Mouse (Mus musculus) kidney, postnatal 14 days (tissue): ENCODE results near the gene Ube2f.

Source experiments
- DNase-seq: peaks from one replicate; pipeline ENCODE4 v3.0.0; 2022; ENCODE audit warnings: mixed read lengths

Ube2f gene

GRCm38 (mm10) chr1:91239112-91239511 is 11.0 kb upstream of the Ube2f start:
- DNase-seq: peak; percentile 56

GRCm38 (mm10) chr1:91239800-91240199 is 10.3 kb upstream of the Ube2f start:
- DNase-seq: no peak

DNA sequence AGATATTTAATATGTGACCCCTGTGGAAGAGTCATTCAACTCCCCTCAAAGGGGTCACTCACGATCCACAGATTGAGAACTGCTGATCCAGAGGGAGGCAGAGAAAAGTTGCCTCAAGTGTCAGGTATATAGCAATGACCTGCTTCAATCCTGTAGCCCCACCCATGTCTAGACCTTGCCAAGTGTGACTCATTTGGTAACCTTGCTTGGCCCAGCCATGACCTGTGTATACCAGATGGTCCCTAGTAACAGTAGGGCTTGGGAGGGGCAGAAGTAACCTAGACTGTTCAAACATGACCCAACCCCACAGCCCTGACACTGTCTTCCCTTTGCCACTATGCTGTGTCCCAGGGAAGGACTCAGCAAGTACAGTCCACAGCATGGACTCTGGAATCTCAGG is 9.4 kb upstream of the Ube2f start:
- DNase-seq: no peak

- DNase-seq: no peak
Observed at GRCm38 (mm10) chr1:91241249-91241648, 8.9 kb upstream of the Ube2f start.

DNA sequence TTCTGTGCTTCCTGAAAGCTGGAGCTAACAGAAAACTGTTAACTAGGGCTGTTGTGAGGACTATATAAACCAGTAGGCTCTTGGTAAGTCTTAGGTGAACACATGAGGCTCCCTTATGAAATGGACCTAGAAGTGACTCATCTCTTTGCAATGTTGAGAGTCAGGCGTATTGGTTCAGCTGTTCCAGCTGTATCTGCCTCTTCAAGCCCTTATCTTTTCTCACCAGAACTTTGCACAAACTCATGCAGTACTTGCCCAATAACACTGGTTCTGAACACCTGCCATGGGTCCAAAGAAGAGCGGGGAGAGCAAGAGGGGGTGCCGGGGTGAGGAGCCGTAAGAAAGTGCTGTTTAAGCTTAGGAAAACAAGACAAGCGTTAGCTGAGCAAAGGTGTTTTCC is 1.9 kb upstream of the Ube2f start:
- no peak for DNase-seq

GRCm38 (mm10) chr1:91248970-91249369 is 1.1 kb upstream of the Ube2f start:
- no peak for DNase-seq

GRCm38 (mm10) chr1:91250415-91251147 is 477 bp downstream of the Ube2f start:
- DNase-seq: no peak

DNA sequence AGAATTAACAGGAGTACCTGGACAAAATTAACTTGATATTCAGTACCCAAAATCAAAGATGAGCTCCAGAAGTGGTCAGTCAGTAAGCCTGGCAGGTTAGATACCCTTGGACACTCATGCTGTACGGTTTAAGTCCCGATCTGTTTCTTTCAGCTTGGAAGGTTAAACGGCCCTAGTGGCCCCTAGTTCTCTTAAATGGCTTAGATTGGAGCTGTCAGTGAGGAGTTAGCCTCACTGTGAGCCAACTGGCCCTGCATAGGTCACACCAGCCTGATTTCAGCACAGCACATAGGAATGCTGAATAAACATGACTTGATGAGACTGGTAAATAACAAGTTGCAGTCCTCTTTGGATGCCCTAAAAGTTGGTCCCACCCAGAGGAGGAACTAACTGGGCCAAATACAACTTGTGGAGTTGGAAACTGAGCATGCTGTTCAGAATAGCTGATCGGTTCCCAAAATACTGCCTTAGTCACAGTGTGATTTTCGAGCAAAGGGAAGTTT is 1.1 kb downstream of the Ube2f start:
- DNase-seq: peak; percentile 10

DNA sequence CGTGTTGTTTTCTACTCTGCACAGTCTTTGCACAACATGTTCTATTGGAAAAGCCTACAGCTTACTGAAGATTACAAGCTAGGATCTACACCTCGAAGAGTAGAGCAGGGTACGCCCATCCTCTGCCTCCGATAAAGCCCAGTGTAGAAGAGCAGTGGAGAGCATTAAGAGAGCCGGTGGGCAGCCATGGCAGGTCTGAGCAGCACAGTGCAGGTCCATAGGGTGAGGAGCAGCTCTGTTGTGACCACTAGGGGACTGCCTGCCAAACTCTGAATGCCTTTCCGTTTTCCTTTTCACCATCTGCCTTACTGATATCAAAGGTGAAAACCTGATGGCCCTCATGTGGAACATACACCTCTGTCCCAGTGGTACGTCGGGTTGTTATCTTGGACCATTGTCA is 1.8 kb downstream of the Ube2f start:
- peak; percentile 27 for DNase-seq

DNA sequence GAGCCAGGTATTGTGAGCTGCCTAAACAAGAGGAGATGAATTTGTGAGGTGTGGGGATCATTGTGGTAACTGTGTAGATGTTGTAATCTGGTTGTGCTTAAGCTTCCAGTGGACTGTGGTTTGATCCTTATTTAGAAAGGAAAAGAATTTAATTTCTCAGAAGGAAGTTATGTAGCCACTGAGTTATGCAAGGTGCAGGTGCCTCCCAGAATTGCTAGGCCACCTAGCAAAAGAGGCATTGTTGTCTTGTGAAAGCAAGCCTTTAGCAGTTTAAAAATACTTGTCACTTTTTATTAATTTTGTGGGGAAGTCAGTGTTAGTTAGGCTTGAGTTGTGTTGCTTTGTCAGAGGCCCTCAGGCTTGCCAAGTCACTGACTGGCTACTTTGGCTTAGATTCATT is 7.8 kb downstream of the Ube2f start:
- DNase-seq: no peak

- no peak for DNase-seq
Observed at GRCm38 (mm10) chr1:91259794-91260193, 9.7 kb downstream of the Ube2f start.

DNA sequence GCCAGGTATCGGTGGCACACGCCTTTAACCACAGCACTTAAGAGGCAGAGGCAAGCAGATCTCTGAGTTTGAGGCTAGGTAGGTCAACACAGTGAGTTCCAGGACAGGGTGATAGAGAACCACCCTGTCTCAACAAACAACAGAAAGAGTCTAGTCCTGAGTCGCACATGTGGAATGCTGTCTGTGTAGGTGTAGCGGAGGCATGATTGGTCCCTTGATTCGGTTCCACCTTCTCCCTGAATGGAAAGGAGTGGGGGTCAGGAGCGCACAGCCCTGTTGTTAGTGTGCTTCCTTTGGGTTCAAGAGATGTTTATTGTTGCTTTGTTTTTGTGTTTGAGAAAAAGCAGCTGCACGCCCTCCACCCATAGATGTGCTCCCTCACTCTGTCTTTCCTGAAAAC is 12.4 kb downstream of the Ube2f start:
- no peak for DNase-seq

DNA sequence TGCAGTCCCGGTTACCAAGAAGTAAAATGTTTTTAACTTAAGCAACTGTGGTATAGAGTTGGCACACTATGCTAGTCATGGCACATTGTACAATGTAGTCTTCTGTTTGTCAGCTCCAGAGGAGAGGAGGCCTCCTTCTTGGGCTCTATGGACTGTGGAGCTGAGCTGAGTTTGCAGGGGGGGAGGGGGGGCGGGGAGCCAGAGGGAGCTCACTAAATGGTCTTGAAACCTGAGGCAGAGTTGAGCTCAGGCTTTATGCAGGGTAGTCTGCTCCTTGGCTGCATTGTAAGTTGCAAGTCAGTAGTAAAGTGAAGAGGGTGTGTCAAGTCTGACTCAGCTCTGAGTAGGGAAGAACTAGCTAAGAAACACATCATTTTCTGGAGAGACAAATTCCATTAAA is 22.2 kb downstream of the Ube2f start:
- no peak for DNase-seq

DNA sequence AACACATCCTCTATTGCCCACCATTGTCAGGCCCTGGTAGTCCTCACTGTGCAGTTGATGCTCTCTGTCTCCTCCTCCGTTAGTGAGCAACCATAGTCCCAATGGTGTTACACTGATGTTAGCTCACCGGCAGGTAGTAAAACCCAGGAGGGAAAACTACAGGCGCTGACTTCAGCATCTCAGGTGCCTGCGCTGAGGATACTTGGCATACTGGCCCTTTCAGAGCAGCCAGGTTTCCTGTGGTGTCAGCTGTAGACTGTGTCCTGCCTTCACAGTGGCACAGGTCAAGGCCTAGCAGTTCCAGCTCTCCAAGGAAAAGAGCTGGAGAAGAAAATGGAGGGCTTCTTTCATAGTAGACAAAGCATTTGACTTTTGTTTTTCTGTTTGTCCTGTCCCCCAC is 26.5 kb downstream of the Ube2f start:
- DNase-seq: no peak

DNA sequence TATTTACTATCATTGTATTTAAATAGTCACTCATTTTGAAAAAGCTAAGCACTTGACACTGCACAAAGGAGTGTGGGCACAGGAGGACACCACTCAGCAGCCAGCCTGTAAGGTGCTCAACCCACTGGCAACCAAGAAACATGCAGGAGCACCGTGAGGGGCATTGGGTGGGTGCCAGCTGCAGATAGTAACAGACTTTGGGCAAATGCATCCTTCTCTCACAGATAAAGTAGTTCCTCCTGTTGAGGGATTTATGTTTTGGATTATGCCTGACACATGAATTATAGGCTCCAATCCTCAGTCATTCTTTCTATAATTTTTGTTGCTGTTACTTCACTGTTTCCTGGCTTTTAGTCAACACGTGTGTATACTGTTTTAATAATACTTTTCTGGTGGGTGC is 27.4 kb downstream of the Ube2f start:
- DNase-seq: no peak

- DNase-seq: no peak
Observed at GRCm38 (mm10) chr1:91278410-91279119, 28.5 kb downstream of the Ube2f start.

- no peak for DNase-seq
Observed at GRCm38 (mm10) chr1:91279126-91279525, 29.0 kb downstream of the Ube2f start.

DNA sequence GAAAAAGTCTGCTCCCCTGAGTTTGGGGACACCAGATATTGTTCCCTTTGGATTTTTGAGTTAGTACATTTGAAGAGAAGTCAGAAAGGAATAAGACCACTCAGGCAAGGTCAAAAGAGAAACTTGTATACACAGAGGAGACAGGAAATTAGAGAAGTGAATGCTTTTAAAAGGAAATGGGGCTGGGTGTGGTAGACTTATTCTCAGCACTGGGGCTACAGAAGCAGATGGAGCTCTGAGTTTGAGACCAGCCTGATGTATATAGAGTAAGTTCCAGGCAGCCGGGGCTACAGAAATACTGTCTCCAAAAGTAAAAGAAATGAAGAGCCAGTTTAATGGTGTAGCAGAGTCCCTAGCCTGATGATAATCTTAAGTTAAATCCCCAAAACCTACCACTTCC is 32.5 kb downstream of the Ube2f start:
- no peak for DNase-seq

- DNase-seq: no peak
Observed at GRCm38 (mm10) chr1:91289375-91289774, 39.3 kb downstream of the Ube2f start.

DNA sequence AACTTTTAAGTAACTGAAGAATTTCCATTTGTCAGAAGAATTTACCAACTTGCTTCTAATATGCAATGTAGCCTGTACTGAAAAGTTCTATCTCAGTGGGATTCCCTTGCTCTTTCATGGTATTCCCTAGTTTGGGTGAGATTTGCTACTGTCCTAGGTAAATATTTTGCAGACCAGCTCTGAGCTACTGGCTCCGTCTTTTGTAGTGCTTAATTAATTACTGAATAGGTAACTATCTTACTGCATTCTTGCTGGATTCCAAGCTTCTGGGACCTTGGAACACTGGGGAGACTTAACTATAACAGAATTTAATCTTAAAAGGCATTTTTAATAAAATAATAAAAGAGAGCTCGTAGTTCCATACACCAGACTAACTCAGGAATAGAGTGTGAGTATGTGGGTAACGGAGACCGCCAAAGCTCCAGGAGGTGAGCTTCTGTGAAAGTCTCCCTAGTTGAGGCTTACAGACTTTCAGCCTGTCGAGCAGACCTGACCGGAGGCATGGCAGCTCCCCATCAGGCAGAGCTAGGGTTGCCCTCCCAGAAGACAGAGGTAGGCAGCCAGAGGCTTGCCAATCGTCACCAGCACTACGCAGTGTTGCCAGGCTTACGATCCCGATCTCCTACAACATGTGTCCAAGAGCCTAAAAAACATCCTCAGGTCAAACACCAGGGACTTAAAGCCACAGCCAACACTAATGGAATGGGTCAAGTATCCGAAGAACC is 42.2 kb downstream of the Ube2f start:
- peak; percentile 49 for DNase-seq

DNA sequence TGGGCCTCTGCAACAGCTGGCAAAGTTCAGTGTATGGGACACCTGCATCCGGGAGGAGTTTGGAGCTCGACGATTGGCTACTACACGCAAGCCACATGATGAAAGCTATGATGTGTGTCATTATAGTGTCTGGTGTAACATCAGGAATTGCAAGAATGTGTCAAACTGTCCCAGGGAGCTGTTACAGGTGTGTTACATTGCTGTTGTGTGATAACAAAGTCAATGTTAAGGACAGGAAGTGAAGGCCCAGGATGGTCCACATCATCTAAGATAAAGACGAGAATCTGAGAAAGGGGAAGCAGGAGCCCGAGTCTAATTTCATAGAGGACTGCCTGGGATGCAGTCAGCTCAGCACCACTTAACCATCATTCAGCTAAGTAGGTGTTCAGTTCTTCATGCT is 45.4 kb downstream of the Ube2f start:
- no peak for DNase-seq

DNA sequence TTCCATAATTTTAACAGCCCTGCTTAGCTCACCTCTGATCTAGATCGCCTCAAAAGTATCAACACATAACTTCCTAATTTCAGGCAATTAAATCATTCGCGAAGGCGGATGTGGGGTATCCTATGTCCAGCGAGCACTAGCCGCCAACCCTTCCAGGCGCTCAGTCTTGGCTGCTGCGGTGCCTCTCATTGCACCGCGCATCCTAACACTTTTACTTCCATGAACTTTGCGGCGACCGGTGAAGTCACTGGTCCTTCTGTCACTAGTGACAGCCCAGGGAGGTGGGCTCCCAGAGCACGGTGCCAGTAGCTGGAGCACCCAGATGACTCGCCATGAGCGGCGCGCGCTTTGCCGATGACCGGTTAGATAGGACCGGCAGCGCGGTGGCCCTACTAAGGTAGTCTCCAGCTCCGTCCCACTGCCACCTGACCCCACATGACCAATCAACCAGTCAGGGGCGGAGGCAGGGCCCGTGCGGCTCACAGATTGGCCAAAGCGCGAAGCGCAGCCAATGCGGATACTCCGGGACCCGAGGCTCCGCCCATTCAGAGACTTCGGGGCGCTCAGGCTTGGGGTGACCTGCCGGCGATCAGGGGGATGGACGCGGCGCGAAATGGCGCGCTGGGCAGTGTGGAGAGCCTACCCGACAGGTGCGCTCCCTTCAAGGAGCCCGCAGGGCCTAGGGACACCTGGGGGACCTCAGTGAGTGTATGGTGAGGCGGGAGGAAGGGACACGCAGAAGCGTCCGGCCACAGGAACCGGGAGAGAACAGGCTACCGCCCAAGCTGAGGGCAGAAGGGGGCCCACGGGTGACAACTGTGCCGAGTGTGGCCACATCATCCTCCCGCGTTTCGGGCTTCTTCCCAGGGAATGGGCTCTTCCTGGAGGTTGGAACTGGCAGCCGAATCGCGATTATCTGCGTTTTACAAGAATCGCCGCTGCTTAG is 48.0 kb downstream of the Ube2f start, which contains the start of gene Scly:
TSS of gene Scly (plus strand) at position 540 of the 946 bp plus-strand sequence.
- DNase-seq: peak; percentile 97
